Mouse (Mus musculus): ENCODE results near the gene Dip2c.

Dip2c gene

DNA sequence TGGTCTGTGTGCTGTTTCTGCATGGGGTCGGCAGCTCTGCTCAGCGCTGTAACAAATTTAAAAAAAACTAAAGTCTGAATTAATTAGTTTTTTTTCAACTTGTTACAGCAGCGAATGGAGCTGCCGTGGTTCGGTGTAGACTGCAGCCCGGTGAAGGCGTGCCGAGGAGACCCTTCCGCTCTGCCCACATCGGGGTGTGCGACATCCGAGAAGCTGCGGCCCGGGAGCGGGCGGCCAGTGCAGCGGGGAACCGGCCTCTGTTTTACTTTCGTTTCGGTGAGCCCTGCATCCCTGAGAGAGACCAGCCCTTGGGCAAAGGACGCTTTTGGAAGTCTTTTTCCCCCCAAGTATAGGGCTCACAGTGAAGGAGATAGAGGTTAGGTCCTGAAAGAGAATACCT is 218.4 kb downstream of the Dip2c start:
- DNase-seq (ENCODE audit: inconsistent age in 2 of 2, low spot score in 1 of 2), result peak; percentile 20 to 65

DNA sequence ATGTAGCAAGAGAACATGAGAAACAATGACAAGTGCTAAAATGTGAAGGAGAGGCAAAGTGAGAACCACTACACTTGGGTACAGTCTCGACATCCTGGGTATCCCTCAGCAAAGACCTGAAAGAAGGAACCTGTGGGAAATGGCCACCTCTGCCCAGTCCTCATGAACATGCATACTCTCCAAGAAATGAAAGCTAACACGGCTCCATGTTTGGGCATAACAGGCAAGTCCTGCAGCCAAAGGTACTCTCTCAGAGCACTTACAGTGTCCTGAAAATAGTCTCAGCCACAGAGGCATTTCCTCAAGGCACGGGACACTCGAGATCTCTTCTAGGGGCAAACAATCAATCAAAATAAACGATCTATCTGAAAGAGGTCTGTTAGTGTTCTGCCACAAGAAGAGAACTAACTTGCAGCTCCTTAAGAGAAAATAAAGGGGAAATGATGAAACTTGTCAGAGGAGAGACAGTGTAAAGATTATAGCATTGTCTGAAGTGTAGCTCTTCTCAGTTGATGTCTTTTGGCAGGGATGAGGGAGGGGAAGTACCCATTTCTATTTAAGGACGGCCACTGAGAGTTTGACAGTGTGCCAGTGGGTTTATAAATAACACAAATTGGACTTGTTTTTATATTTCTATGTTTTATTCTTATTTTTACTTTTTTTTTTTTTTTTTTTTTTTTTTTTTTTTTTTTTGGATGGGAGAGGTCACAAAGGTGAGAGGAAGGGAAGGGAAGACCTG is 228.0 kb downstream of the Dip2c start:
- no peak for DNase-seq (ENCODE audit: inconsistent age in 2 of 2, low spot score in 1 of 2)

DNA sequence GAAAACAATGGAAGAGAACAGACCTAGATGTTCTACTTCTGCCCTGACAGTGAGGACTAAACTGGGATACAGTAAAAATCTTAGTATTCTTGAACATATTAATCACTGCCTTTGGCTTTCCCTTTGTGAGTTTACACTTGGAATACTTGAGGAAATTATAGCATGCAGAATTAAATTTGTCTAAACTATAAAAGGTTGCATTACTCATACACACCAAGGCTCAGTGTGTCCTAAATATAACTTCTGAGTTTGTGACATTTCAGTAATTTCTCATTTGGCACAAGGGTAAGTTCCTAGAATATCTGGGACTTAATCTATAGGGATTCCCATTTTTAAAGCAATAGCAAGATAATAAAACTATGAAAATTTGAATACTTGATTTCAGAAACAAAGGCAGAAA is 262.2 kb downstream of the Dip2c start:
- DNase-seq (ENCODE audit: inconsistent age in 2 of 2, low spot score in 1 of 2), result no peak

DNA sequence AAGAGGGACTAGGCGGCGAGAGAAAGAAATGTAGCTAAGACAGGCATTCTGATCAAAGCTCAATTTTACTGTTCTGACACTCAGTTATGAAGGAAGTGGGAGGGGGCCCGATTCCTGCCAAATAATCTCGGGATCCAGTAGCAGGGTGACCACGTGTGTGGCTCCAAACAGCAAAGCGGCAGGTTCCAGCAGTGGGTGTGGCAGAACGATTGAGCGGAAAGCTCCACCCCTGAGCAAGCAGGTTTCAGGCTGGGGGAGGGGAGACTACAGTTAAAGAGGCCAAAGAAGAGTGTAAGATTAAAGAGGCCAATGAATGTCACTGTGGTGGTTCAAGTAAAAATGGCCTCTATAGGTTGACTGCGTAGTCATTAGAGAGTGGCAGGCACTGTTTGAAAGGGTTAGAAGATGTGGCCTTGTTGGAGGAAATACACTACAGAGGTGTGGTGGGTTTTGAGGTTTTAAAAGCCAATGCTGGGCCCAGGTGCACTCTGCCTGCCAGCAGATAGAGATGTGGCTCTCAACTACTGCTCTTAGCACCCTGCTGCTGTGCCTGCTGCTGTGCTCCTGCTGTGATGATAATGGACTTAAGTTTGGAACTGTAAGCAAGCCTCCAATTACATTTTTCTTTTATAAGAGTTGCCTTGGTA is 271.5 kb downstream of the Dip2c start:
- DNase-seq (ENCODE audit: inconsistent age in 2 of 2, low spot score in 1 of 2), result no peak

DNA sequence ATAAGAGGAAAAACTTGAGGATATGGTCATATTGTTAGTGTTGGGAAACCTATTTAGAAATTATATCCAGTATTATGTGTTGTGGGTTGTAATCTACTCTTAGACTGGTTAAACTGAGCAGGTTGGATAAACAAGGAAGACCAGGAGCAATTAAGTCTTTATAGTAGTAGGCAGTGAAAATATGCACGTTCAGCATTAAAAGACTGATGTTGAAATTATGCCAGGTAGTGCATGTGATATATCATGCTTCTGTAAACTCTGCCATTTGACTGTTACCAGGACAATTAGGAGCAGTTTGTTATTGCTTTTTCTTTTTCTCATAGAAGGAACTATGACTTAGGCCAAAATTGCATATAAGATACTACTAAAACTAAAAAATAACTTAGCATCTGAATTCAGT is 285.8 kb downstream of the Dip2c start:
- no peak for DNase-seq (ENCODE audit: inconsistent age in 2 of 2, low spot score in 1 of 2)

DNA sequence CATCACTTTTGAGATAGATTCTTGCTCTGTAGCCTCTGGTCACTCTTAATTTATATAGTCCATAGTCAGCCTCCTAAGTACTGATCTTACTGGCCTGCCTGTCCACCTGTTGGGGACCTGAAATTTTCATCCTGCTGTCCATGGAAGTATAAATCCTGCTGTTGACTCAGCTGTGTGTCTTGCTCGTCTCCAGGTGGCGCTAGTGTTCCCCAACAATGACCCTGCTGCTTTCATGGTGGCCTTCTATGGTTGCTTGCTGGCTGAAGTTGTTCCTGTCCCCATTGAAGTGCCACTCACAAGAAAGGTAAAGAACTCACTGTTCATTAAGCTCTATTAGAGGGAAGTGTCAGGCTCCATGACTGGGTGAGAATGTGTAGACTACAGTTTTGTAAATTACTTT is 286.6 kb downstream of the Dip2c start:
- DNase-seq (ENCODE audit: inconsistent age in 2 of 2, low spot score in 1 of 2), result peak; percentile 34 to 82

DNA sequence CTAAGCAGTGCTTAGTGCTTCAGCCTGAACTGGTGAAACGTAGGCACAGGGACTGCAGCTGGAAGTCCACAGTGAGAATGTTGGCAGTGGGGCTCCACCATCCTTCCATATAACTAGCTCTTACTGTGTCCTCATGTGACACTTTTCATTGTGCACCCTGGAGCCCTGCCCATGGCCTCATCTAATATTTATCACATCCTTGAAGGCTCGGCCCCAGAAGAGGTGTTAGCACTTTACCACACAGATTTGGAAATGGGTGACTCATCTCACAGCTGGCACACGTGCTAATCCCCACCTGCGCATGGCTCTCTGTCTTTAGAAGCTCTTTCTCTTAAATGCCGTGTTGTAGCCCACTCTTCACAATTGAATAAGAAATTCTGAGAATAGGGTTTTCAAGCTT is 292.5 kb downstream of the Dip2c start:
- DNase-seq (ENCODE audit: inconsistent age in 2 of 2, low spot score in 1 of 2), result peak in 1 of 2 experiments; percentile 43

DNA sequence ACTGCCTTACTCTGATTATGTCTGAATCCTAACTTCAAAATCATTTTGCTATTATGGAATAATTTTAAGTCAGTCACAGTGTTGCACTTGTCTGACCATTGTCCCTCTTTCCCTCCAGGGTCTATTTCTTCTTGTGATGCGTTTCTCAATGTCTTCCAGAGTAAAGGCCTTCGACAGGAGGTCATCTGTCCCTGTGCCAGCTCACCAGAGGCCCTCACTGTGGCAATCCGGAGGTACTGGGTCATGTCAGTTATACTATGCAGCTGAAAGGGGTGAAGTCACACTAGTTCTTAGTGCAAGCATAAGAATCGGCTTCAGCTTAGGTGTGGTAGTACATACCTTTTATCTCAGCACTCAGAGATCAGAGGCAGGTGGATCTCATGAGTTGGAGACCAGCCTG is 300.4 kb downstream of the Dip2c start:
- peak in 1 of 2 experiments; percentile 78 for DNase-seq (ENCODE audit: inconsistent age in 2 of 2, low spot score in 1 of 2)

DNA sequence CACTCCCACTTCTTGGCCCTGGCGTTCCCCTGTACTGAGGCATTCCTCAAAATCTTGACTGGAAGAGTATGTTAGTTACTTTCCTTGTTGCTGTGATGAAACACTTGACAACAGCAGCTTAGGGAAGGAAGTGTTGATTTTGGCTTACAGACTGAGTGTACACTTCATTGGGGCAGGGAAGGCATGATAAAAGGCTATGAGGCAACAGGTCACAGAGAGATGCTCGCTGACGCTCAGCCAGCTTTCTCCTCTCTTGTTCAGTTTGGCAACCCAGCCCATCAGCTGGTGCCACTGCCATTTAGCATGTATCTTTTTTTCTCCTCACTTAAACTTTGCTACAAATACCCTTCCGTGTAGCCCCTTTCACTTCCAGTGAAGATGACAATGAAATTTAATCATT is 302.1 kb downstream of the Dip2c start:
- DNase-seq (ENCODE audit: inconsistent age in 2 of 2, low spot score in 1 of 2), result peak in 1 of 2 experiments; percentile 68

DNA sequence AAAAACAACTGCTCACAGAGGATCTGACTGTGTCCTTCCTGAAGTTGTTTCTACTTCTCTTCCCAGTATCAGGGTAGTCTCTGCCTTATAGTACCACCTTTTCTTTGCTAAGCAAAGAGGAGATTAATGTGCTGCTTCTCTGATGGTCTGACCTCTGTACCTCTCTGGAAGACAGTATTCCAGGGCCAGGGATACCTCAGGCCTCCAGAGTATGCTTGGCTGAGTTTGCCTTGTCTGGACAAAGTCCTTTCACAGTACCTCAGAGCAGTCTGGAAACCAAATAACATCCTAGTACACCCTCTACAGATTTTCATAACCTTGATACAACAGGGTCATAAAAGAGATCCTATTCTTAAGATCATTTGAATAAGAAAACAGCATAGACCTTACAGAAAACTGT is 305.5 kb downstream of the Dip2c start:
- no peak for DNase-seq (ENCODE audit: inconsistent age in 2 of 2, low spot score in 1 of 2)

DNA sequence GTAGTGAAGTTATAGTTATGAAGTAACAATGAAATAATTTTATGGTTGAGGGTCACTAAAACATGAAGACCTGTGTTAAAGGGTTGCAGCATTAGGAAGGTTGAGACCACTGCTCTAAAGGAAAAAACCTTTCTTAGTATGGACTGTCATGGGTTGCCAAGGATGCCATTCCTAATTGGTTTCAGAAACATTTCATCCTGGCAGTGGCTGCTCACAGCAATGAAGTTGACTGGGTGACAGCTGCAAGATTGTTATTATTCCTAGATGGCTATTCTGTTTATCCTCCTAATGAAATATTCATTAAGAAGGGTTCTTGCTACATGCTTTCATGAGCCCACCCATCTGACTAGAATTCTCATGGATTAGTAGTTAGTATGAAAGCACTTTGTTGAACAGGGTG is 307.3 kb downstream of the Dip2c start:
- DNase-seq (ENCODE audit: inconsistent age in 2 of 2, low spot score in 1 of 2), result no peak

DNA sequence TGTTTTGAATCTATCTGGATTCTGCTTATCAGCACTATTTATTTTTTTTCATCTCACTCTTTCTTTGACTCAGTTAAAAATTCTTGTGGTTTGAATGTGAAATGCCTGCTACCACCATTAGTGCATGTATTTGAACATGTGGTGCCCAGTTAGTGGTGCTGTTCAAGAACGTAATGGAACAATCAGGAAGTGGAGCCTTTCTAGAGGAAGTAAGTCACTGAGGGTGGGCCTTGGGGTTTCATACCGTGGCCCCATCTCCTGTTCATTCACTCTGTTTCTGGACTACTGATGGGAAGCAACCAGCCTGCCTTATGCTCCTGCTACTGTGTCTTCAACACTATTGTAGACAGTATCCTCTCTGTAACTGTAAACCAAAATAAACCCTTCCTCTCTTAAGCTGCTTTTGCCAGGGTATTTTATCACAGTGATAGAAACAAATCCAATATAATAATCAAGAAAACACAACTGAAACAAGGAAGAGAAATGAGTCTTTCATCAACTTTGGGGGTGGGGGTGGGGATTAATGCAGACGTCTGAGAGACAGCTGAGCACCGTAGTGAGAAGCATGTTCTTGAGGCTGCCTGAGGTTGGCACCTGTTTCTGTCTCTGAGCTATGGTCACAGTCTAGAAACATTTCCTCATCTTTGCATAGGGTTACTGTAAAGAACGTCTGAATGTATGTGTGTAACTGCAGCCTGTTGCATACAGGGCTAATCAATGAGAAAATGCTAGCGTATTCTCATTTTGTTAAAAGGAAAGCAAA is 323.2 kb downstream of the Dip2c start:
- DNase-seq (ENCODE audit: inconsistent age in 2 of 2, low spot score in 1 of 2), result no peak

DNA sequence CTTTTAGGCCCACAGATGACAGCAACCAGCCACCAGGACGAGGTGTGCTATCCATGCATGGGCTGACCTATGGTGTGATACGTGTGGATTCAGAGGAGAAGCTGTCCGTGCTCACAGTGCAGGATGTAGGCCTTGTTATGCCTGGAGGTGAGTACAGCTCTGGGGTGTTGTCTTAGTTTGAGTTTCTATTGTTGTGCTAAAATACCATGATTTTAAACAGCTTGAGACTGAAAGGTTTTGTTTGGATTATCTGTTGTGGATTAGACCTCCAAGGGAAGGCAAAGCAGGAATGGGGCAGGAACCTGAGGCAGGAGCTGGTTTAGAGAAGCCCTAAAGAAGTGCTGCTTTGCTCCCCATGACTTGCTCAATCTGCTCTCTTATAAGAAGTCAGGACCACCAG is 325.0 kb downstream of the Dip2c start:
- DNase-seq (ENCODE audit: inconsistent age in 2 of 2, low spot score in 1 of 2), result no peak

DNA sequence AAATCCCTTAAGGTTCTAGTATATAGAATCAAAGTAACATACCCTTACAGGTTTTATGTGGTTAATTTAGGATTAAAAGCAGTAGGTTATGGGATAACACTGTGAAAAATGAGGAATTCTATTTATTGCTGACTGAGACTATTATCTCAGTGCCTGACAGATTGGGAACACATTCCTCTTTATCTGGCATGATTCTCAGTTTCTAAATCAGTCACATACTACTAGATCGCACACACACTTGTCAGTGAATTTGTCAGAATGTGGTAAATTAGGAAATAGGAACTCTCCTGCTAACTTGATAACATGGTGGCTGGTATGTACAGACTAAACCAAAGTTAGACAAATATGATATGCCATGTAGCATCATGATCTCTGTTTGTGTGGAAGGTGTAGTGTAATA is 334.9 kb downstream of the Dip2c start:
- DNase-seq (ENCODE audit: inconsistent age in 2 of 2, low spot score in 1 of 2), result no peak

DNA sequence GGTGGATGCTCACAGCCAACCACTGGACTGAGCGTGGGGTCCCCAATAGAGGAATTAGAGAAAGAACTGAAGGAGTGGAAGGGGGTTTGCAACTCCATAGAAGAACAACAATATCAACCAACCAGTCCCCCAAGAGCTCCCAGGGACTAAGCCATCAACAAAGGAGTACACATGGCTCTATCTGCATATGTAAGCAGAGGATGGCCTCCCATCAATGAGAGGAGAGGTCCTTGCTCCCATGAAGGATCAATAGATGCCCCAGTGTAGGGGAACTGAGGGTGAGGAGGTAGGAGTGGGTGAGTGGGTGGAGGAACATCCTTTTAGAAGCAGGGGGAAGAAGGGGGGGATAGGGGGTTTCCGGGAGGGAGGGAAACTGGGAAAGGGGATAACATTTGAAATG is 356.4 kb downstream of the Dip2c start:
- DNase-seq (ENCODE audit: inconsistent age in 2 of 2, low spot score in 1 of 2), result no peak

DNA sequence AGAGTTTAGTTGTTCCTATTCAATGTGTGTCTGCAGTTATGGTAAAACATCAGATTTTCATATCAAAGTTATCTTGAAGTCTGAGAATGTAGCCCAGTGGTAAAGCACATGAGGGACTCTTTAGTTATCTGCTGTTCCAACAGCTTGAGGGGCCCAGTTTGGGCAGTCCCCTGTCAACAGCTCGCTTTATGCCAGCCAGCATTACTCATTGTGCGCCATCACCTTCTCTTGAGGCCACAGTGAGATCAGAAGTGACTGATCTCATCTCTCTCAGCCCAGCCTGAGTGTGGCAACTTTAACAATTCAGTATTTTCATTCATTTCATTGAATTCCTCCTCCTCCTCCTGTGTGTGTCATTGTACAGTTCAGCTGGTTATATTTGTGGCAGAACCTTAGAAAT is 359.6 kb downstream of the Dip2c start:
- DNase-seq (ENCODE audit: inconsistent age in 2 of 2, low spot score in 1 of 2), result peak in 1 of 2 experiments; percentile 70

DNA sequence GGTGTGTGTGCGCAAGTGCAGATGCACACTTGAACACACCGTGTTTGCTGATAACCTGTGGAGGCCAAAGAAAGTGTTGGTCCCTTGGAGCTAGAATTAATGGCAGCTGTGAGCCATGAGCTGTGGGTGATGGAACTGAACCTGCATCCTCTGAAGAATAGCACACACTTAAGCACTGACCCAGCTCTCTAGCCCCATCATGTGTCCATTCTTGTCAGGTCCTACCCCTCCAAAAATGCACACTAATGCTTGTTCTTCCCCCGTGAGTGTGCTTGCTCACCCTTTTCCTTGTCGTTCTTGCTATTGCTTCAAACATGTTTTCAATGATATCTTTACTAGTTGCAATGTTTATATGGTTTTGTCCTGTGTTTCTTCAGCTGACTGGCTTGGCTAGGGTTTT is 360.2 kb downstream of the Dip2c start:
- DNase-seq (ENCODE audit: inconsistent age in 2 of 2, low spot score in 1 of 2), result peak; percentile 9 to 58

DNA sequence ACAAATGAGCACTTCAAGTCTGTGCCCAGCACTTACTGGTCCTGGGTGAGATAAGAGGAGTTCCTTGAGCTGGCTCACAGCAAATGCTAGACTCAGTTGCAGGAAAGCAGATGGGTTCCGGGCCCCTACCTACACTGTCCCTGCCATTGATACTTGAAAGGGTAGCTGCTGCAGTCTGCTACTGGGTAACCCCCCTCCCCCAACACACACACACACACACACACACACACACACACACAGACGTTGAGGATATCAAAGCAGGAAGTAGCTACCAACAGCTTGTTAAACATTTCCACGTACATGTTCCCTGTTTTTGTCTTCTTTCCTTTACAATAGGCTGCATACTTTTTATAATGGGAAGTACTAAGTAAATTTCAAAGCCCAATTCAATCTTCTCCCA is 361.6 kb downstream of the Dip2c start:
- no peak for DNase-seq (ENCODE audit: inconsistent age in 2 of 2, low spot score in 1 of 2)

DNA sequence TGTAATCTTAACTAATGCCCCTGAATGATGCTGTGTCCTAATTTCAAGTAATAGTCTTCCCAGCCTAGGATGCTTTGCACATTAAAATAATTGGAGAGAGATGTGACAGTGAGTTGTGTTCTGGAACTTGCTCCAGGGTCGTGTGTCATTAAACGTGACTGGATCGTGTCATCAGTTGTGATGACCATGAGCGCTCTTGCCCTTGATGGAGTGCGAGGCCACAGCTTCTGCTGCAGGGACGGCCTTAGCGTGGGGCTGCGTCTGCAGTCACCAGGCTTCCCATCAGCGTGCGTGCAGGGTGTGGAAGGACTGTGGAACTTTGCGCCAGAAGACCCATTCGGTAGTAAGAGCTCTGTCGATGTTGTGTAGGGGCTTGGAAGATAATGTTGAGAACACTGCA is 372.4 kb downstream of the Dip2c start:
- DNase-seq (ENCODE audit: inconsistent age in 2 of 2, low spot score in 1 of 2), result peak; percentile 57 to 89

DNA sequence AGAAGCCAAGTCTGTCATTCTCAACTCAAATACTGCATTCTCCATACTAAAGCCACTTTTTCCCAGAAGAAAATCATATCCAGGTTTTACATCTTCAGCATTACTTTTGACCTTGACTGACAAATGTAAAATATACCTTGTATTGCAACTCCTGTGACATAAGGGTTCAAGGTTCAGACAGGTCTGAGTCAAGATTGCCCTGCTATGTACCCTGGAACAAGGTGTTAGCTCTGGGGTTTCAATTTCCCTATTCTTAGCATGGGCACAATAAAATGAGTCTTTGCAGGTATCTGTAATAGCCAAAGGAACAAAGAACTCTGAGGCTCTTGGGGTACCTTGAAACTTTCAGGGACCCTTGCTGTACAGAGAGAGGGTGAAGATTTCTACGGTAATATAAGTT is 373.6 kb downstream of the Dip2c start:
- no peak for DNase-seq (ENCODE audit: inconsistent age in 2 of 2, low spot score in 1 of 2)

DNA sequence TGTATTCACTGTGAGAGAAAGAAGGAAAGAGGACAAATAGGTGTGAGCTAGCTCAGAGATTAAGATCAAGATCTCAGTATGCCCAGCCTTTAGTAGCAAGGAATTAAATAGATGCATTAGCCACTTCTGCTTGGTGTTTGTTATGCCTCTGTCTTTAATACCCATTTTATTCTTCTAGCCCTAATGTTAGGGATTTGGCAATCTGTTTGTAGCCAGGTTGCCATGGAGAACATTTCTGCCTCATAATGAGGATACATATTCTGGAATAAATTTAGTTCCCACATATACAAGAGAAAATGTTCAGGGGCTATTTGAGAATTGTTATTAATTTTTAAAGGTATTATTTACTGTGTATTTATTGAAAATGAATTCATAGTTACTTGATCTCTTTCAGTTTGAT is 374.3 kb downstream of the Dip2c start:
- DNase-seq (ENCODE audit: inconsistent age in 2 of 2, low spot score in 1 of 2), result no peak

DNA sequence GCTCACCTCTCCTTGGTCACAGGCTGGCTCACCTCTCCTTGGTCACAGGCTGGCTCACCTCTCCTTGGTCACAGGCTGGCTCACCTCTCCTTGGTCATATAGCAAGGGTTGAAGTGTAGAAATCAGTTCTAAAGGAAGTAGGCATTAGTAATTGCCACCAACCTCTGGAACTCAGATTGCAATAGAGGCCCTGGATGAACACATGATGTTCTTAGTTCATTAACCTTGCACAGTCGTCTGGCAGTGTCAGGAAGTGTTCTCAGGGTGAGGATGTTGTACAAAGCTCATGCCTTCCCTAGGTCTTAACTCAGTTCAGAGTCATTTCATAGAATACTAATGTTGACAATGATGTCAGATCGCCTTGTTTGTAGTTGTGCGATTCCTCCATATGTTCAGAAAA is 376.7 kb downstream of the Dip2c start:
- DNase-seq (ENCODE audit: inconsistent age in 2 of 2, low spot score in 1 of 2), result no peak
